ENCODE assay signal across 10 mouse cellular contexts in genomic region chr19:53459407-53459788, GRCm38 (mm10).
DNase-seq lines count a peak whose midpoint lies in the region; ATAC-seq and TF ChIP-seq lines count a peak whose summit lies in the region.
"Had no signal": no experiment of that assay in that cellular context is flagged by ENCODE, and none has a peak within 500 bp of the region (broad histone marks: within the 10 kb centered on the region; RNA-seq: fewer than 3 reads in every experiment).

No protein-coding gene starts in this region.

- ATAC-seq in lung, embryonic 14.5 days (ENCODE audit: insufficient read depth): peak; percentile 44; the same call in 1 of the 2 replicates
- no peak for ATAC-seq in lung, postnatal 0 days
- ATAC-seq in forebrain, embryonic 11.5 days (replicated peaks; ENCODE audit: low FRiP score): peak; percentile 66
- peak; percentile 27 for ATAC-seq in intestine, embryonic 15.5 days
- peak; percentile 35; the same call in 1 of the 2 replicates for ATAC-seq in stomach, embryonic 14.5 days (ENCODE audit: insufficient number of reproducible peaks, insufficient read depth, low FRiP score, low read depth)
- ATAC-seq: CD4-positive, CD25-positive, alpha-beta regulatory T cell, adult 4 months had no signal

- H3K9ac ChIP-seq in lung, embryonic 14.5 days: no peak overlapping the region
- H3K9ac ChIP-seq in lung, postnatal 0 days (replicated peaks; ENCODE audit: low read depth): no peak overlapping the region
- H3K9ac ChIP-seq in forebrain, embryonic 11.5 days (ENCODE audit: low read length): peak overlapping the region; percentile 12; the same call in 1 of the 2 replicates
- H3K9ac ChIP-seq in intestine, embryonic 15.5 days: no peak overlapping the region
- no peak overlapping the region for H3K9ac ChIP-seq in stomach, embryonic 14.5 days (replicated peaks; ENCODE audit: low read depth, low read length)
- H3K9ac ChIP-seq: liver, embryonic 14.5 days had no signal

- intact Hi-C loops in heart, postnatal 36 days (cut with DNase I): no loop called here

- no peak overlapping the region for H3K4me2 ChIP-seq in lung, embryonic 14.5 days
- no peak overlapping the region for H3K4me2 ChIP-seq in lung, postnatal 0 days (replicated peaks; ENCODE audit: low read depth, low read length)
- H3K4me2 ChIP-seq in forebrain, embryonic 11.5 days (ENCODE audit: low read depth, low read length, severe bottlenecking): 0 out of 2 replicates have a peak overlapping the region, but pooled peaks have one; percentile 18
- H3K4me2 ChIP-seq in intestine, embryonic 15.5 days (replicated peaks): no peak overlapping the region
- H3K4me2 ChIP-seq in stomach, embryonic 14.5 days (replicated peaks; ENCODE audit: low read depth, low read length): peak overlapping the region; percentile 23; the same call in 1 of the 2 replicates

- TF ChIP-seq CTCF in lung, embryonic 14.5 days (IDR thresholded peaks at IDR 0.05; ENCODE audit: low read depth): no peak
- TF ChIP-seq CTCF in lung, postnatal 0 days (IDR thresholded peaks at IDR 0.05): no peak

- H3K36me3 ChIP-seq in lung, embryonic 14.5 days (ENCODE audit: insufficient read depth): no peaks in the 10 kb centered on the region
- H3K36me3 ChIP-seq in lung, postnatal 0 days (ENCODE audit: insufficient read depth, low read length): no peaks in the 10 kb centered on the region
- no peaks in the 10 kb centered on the region for H3K36me3 ChIP-seq in forebrain, embryonic 11.5 days (ENCODE audit: control insufficient read depth, insufficient read depth, low read length)
- H3K36me3 ChIP-seq in intestine, embryonic 15.5 days: no peaks in the 10 kb centered on the region
- H3K36me3 ChIP-seq in stomach, embryonic 14.5 days (ENCODE audit: control insufficient read depth, insufficient read depth, low read length): no peaks in the 10 kb centered on the region

- no peak for TF ChIP-seq EP300 in lung, postnatal 0 days (IDR thresholded peaks at IDR 0.05)

- H3K4me1 ChIP-seq in lung, embryonic 14.5 days (ENCODE audit: insufficient read depth): peaks cover 12% of the 10 kb centered on the region
- peaks cover 5% of the 10 kb centered on the region; the same call in 1 of the 2 replicates for H3K4me1 ChIP-seq in lung, postnatal 0 days (ENCODE audit: insufficient read depth, low read depth, low read length)
- H3K4me1 ChIP-seq in forebrain, embryonic 11.5 days (replicated peaks; ENCODE audit: control insufficient read depth, insufficient read depth, low read length): peaks cover 19% of the 10 kb centered on the region; the same call in 1 of the 2 replicates
- peaks cover 14% of the 10 kb centered on the region for H3K4me1 ChIP-seq in intestine, embryonic 15.5 days (replicated peaks)
- peaks cover 12% of the 10 kb centered on the region for H3K4me1 ChIP-seq in stomach, embryonic 14.5 days (ENCODE audit: control insufficient read depth, insufficient read depth, low read length)

- WGBS in lung, embryonic 14.5 days: 22% methylated on average over 3 of the region's 3 CpGs
- 33% methylated on average over 3 of the region's 3 CpGs for WGBS in lung, postnatal 0 days
- 10% methylated on average over 3 of the region's 3 CpGs for WGBS in forebrain, embryonic 11.5 days
- 20% methylated on average over 3 of the region's 3 CpGs for WGBS in intestine, embryonic 15.5 days
- WGBS in stomach, embryonic 14.5 days: 19% methylated on average over 3 of the region's 3 CpGs

- H3K27ac ChIP-seq in lung, embryonic 14.5 days (ENCODE audit: low read depth): no peak overlapping the region
- H3K27ac ChIP-seq in lung, postnatal 0 days (ENCODE audit: low read length): no peak overlapping the region
- no peak overlapping the region for H3K27ac ChIP-seq in forebrain, embryonic 11.5 days (ENCODE audit: low read depth, low read length)
- peak overlapping the region; percentile 40; the same call in 1 of the 2 replicates for H3K27ac ChIP-seq in intestine, embryonic 15.5 days
- H3K27ac ChIP-seq in stomach, embryonic 14.5 days (ENCODE audit: low read length): peak overlapping the region; percentile 59; the same call in 1 of the 2 replicates
- H3K27ac ChIP-seq: liver, embryonic 14.5 days had no signal

- H3K27me3 ChIP-seq in lung, embryonic 14.5 days (ENCODE audit: insufficient read depth, low read length): peaks cover 3% of the 10 kb centered on the region; the same call in 1 of the 2 replicates
- H3K27me3 ChIP-seq in lung, postnatal 0 days (replicated peaks; ENCODE audit: insufficient read depth, low read length): no peaks in the 10 kb centered on the region
- no peaks in the 10 kb centered on the region for H3K27me3 ChIP-seq in forebrain, embryonic 11.5 days (ENCODE audit: control insufficient read depth, insufficient read depth, low read length)
- no peaks in the 10 kb centered on the region for H3K27me3 ChIP-seq in intestine, embryonic 15.5 days (replicated peaks)
- H3K27me3 ChIP-seq in stomach, embryonic 14.5 days (ENCODE audit: control insufficient read depth, insufficient read depth, low read length): no peaks in the 10 kb centered on the region

- no peak overlapping the region for H3K4me3 ChIP-seq in lung, embryonic 14.5 days (ENCODE audit: low read depth, low read length)
- H3K4me3 ChIP-seq in lung, postnatal 0 days (ENCODE audit: low read depth, low read length): no peak overlapping the region
- no peak overlapping the region for H3K4me3 ChIP-seq in forebrain, embryonic 11.5 days (ENCODE audit: low read depth, low read length)
- no peak overlapping the region for H3K4me3 ChIP-seq in intestine, embryonic 15.5 days (replicated peaks)
- H3K4me3 ChIP-seq in stomach, embryonic 14.5 days (ENCODE audit: low read depth, low read length): no peak overlapping the region

- no peak for DNase-seq in lung, embryonic 14.5 days
- DNase-seq in lung, postnatal 0 days (ENCODE audit: low spot score): no peak
- DNase-seq in forebrain, embryonic 11.5 days (ENCODE audit: low spot score): no peak
- no peak for DNase-seq in cerebellum, adult 9-10 months
- DNase-seq in heart, adult 11 months: no peak
- DNase-seq in heart, postnatal 36 days: no peak

- no peaks in the 10 kb centered on the region for H3K9me3 ChIP-seq in lung, embryonic 14.5 days (ENCODE audit: low read depth, low read length)
- no peaks in the 10 kb centered on the region for H3K9me3 ChIP-seq in lung, postnatal 0 days (ENCODE audit: low read length)
- H3K9me3 ChIP-seq in forebrain, embryonic 11.5 days (ENCODE audit: control insufficient read depth, low read length): no peaks in the 10 kb centered on the region
- no peaks in the 10 kb centered on the region for H3K9me3 ChIP-seq in intestine, embryonic 15.5 days
- H3K9me3 ChIP-seq in stomach, embryonic 14.5 days (ENCODE audit: control insufficient read depth, low read depth, low read length): no peaks in the 10 kb centered on the region

Comparison
In these comparisons a context has a peak if more than half of its experiments do, and no peak if none do; other contexts are left out.
1. H3K27ac ChIP-seq: peak in intestine, embryonic 15.5 days (single experiment) and stomach, embryonic 14.5 days (single experiment); none in lung, embryonic 14.5 days (single experiment), lung, postnatal 0 days (single experiment) and forebrain, embryonic 11.5 days (single experiment).
2. H3K4me2 ChIP-seq: peak in forebrain, embryonic 11.5 days (single experiment) and stomach, embryonic 14.5 days (single experiment); none in lung, embryonic 14.5 days (single experiment), lung, postnatal 0 days (single experiment) and intestine, embryonic 15.5 days (single experiment).